Mouse (Mus musculus): ENCODE results near the gene Zmiz1. TPM values are rescaled to one million over a fixed set of nuclear protein-coding genes. Genes with fewer than 3 reads are reported as not detected.
A peak's percentile ranks its signal among the peaks of the same experiment; 100 is the strongest.

Gene Zmiz1
- polyA plus RNA-seq, 1 experiment, result 27.3 TPM

DNA sequence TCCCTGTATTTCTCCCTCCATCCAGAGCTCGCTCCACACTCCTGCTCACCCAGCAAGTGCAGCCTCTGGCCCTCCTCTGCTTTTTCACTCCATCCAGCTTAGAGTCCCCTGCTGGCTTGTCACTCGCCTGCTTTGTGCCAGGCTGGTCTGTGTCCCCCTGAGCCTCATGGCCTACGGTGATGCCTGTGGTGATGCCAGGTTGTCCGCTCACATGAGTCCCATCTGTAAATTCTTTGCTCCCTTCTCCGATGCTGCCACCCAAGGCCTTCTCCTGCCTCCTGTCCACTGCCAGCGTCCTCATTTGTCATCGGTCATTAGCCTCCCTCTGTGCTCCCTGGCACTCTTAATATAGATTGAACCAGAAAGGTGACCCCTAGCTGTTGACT lies 205.3 kb downstream of the Zmiz1 start:
- Histone ChIP-seq H3K79me2 (ENCODE audit: control insufficient read depth, insufficient read depth) (no peaks in the 10 kb centered on the region), H3K36me3 (ENCODE audit: control insufficient read depth, insufficient read depth) (peaks cover 46% of the 10 kb centered on the region), H3K4me3 (ENCODE audit: insufficient read depth, poor library complexity, severe bottlenecking) (no peak overlapping the region), H3ac (ENCODE audit: control insufficient read depth, insufficient read length, low read depth) (no peak overlapping the region), H3K79me3 (ENCODE audit: low read depth) (no peaks in the 10 kb centered on the region), H3K27me3 (ENCODE audit: control insufficient read depth, insufficient read depth, insufficient read length) (no peaks in the 10 kb centered on the region)
- TF ChIP-seq MYOG (IDR thresholded peaks at IDR 0.05; ENCODE audit: control insufficient read depth, extremely low read depth, insufficient read length), result no peak
- TF ChIP-seq CEBPB (IDR thresholded peaks at IDR 0.05; ENCODE audit: low read depth), result no peak
- TF ChIP-seq MYOD1 (IDR thresholded peaks at IDR 0.05; ENCODE audit: control insufficient read depth, insufficient read length, low read depth), result no peak

DNA sequence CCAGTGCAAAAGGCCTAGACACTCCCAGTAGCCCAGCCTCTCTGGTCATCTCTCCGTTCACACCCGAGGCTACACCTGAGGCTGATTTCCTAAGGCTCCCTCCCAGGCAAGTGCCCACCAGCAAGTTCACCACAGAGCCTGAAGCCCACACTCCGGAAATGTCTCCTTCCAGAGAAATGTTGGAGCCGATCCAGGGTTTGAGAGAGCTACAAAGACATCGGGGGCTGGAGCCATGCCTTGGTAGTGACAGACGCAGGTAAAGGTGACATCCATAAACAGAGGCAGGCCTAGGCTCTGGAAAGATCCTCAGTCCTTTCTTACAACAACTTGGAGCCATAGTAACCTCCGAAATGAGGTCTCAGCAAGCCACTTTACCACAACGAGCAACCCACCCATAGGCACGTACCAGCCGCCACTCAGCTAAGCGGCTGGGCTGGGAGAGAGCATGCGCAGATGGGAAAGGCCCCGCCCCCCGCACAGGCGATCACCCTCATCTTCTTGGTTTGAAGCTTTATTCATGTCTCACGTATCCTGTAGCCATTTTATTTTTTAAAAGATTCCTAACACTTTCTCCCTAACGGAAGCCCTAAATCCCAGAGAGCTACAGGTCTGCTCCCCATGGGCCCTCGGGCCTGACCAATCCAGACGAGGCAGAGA lies 206.5 kb downstream of the Zmiz1 start:
- H3K79me2 ChIP-seq (ENCODE audit: control insufficient read depth, insufficient read depth), result no peaks in the 10 kb centered on the region
- no peaks in the 10 kb centered on the region for H3K27me3 ChIP-seq (ENCODE audit: control insufficient read depth, insufficient read depth, insufficient read length)
- no peaks in the 10 kb centered on the region for H3K79me3 ChIP-seq (ENCODE audit: low read depth)
- H3K36me3 ChIP-seq (ENCODE audit: control insufficient read depth, insufficient read depth), result peaks cover 37% of the 10 kb centered on the region
- H3K4me3 ChIP-seq (ENCODE audit: insufficient read depth, poor library complexity, severe bottlenecking), result no peak overlapping the region
- TF ChIP-seq FOSL1 (IDR thresholded peaks at IDR 0.05; ENCODE audit: insufficient read depth, low read length, poor library complexity, severe bottlenecking) (no peak), MYOG (IDR thresholded peaks at IDR 0.05; ENCODE audit: control insufficient read depth, extremely low read depth, insufficient read length) (no peak), CTCF (IDR thresholded peaks at IDR 0.05; ENCODE audit: control insufficient read depth, insufficient read depth, insufficient read length) (no peak), CEBPB (IDR thresholded peaks at IDR 0.05; ENCODE audit: low read depth) (no peak), USF1 (IDR thresholded peaks at IDR 0.05; ENCODE audit: low read depth) (no peak), MAX (IDR thresholded peaks at IDR 0.05) (no peak), MYOD1 (IDR thresholded peaks at IDR 0.05; ENCODE audit: control insufficient read depth, insufficient read length, low read depth) (no peak)
- H3ac ChIP-seq (ENCODE audit: control insufficient read depth, insufficient read length, low read depth), result no peak overlapping the region

DNA sequence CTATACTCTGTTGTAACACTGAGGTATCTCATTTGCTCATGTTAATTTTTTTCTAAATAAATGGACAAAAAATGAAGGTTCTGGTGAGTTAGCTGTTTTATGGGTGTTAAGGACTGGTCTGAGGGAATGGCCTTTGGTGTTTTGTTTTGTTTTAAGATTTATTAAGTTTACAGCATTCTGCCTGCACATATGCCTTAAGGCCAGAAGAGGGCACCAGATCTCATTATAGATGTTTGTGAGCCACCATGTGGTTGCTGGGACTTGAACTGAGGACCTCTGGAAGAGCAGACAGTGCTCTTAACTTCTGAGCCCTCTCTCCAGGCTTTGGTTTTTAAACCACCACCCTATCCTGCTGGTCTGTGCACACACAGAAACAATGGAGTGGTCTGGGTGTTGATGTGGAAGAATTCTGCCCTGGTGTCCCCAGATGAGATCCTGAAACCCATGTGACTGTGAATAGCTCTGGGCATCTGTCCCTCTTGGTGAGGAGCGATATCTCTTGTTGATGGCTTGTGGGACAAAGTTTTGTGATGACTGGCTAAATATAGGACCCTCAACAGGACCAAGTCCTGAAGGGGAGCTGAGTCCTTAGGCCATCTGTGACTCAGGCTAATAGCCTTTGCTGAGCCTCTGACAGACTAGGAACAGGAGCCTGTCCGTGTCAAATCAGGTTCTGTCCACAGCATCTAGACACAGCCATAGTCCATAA lies 207.8 kb downstream of the Zmiz1 start:
- Histone ChIP-seq H3K27me3 (ENCODE audit: control insufficient read depth, insufficient read depth, insufficient read length) (no peaks in the 10 kb centered on the region), H3ac (ENCODE audit: control insufficient read depth, insufficient read length, low read depth) (no peak overlapping the region), H3K36me3 (ENCODE audit: control insufficient read depth, insufficient read depth) (peaks cover 29% of the 10 kb centered on the region), H3K4me3 (ENCODE audit: insufficient read depth, poor library complexity, severe bottlenecking) (no peak overlapping the region), H3K79me2 (ENCODE audit: control insufficient read depth, insufficient read depth) (no peaks in the 10 kb centered on the region), H3K79me3 (ENCODE audit: low read depth) (no peaks in the 10 kb centered on the region)
- no peak for TF ChIP-seq MYOG (IDR thresholded peaks at IDR 0.05; ENCODE audit: control insufficient read depth, extremely low read depth, insufficient read length)
- no peak for TF ChIP-seq CEBPB (IDR thresholded peaks at IDR 0.05; ENCODE audit: low read depth)
- no peak for TF ChIP-seq USF1 (IDR thresholded peaks at IDR 0.05; ENCODE audit: low read depth)
- no peak for TF ChIP-seq CTCF (IDR thresholded peaks at IDR 0.05; ENCODE audit: control insufficient read depth, insufficient read depth, insufficient read length)
- TF ChIP-seq MYOD1 (IDR thresholded peaks at IDR 0.05; ENCODE audit: control insufficient read depth, insufficient read length, low read depth), result no peak

DNA sequence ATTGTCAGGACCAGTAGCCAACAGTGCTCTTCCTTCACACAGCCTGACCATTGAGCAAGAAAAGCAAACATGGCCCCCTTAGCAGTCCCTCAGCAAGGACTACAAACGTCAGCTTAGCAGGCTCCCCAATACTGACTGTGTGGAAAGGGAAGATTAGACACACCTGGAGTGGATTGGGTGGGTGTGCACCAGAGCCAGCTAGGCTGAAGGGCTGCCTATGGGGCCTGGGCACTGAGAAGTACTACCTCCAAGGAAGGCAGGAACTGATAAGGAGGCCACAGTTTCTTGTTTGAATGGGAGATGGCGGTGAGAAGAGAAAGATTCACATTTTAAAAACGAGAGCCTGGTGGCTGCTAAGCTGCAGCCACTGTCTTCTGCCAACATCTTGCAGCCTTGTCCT lies 208.6 kb downstream of the Zmiz1 start:
- Histone ChIP-seq H3K79me3 (ENCODE audit: low read depth) (no peaks in the 10 kb centered on the region), H3K79me2 (ENCODE audit: control insufficient read depth, insufficient read depth) (no peaks in the 10 kb centered on the region), H3K4me3 (ENCODE audit: insufficient read depth, poor library complexity, severe bottlenecking) (no peak overlapping the region), H3K27me3 (ENCODE audit: control insufficient read depth, insufficient read depth, insufficient read length) (no peaks in the 10 kb centered on the region), H3ac (ENCODE audit: control insufficient read depth, insufficient read length, low read depth) (no peak overlapping the region), H3K36me3 (ENCODE audit: control insufficient read depth, insufficient read depth) (peaks cover 22% of the 10 kb centered on the region)
- TF ChIP-seq MYOD1 (IDR thresholded peaks at IDR 0.05; ENCODE audit: control insufficient read depth, insufficient read length, low read depth), result no peak
- TF ChIP-seq MYOG (IDR thresholded peaks at IDR 0.05; ENCODE audit: control insufficient read depth, extremely low read depth, insufficient read length), result no peak
- no peak for TF ChIP-seq MAX (IDR thresholded peaks at IDR 0.05)
- TF ChIP-seq USF1 (IDR thresholded peaks at IDR 0.05; ENCODE audit: low read depth), result no peak
- no peak for TF ChIP-seq CEBPB (IDR thresholded peaks at IDR 0.05; ENCODE audit: low read depth)
- no peak for TF ChIP-seq CTCF (IDR thresholded peaks at IDR 0.05; ENCODE audit: control insufficient read depth, insufficient read depth, insufficient read length)
- no peak for TF ChIP-seq FOSL1 (IDR thresholded peaks at IDR 0.05; ENCODE audit: insufficient read depth, low read length, poor library complexity, severe bottlenecking)

DNA sequence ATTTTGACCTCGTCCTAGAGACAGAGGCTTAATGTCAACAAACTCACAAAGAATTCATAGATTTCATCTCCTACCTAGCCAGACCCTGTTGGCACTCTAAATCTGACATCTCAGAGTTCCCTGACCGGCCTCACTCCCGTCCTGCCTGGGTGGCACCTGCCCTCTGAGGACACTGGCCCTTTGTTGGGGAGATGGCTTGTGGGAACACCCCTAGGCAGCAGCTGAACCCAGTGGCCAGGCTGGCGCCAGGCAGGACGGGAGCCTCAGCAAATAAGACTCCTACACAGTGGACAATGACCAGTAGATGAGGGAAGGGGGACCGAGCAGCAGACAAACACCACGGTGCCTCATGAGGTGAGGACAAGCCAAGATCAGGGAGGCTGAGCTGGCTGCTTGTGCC lies 220.6 kb downstream of the Zmiz1 start:
- TF ChIP-seq MYOG (IDR thresholded peaks at IDR 0.05; ENCODE audit: control insufficient read depth, extremely low read depth, insufficient read length) (no peak), FOSL1 (IDR thresholded peaks at IDR 0.05; ENCODE audit: insufficient read depth, low read length, poor library complexity, severe bottlenecking) (no peak)
- no peak overlapping the region for H3K4me3 ChIP-seq (ENCODE audit: insufficient read depth, poor library complexity, severe bottlenecking)
- no peaks in the 10 kb centered on the region for H3K79me3 ChIP-seq (ENCODE audit: low read depth)
- H3K79me2 ChIP-seq (ENCODE audit: control insufficient read depth, insufficient read depth), result no peaks in the 10 kb centered on the region
- no peaks in the 10 kb centered on the region for H3K27me3 ChIP-seq (ENCODE audit: control insufficient read depth, insufficient read depth, insufficient read length)
- H3K36me3 ChIP-seq (ENCODE audit: control insufficient read depth, insufficient read depth), result no peaks in the 10 kb centered on the region
- H3ac ChIP-seq (ENCODE audit: control insufficient read depth, insufficient read length, low read depth), result no peak overlapping the region

DNA sequence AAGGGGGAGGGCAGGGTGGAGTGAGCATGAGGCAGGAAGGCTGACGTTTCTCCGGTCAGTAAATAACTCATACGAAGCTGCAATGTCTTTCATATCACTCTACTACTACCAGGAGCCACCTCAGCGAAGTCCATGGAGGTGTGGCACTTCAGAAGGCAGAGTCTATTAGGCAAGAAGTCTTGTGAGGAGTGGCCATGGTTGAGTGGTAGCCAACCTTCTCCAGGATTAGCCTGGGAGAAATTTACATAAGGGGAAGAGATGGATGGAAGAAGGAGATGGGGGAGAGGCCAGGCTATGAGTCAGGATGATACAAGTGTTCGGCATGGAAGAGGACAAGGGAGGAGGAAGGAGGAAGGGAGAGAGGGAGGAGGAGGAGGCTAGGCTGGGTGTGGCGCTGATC lies 223.0 kb downstream of the Zmiz1 start:
- no peaks in the 10 kb centered on the region for H3K79me2 ChIP-seq (ENCODE audit: control insufficient read depth, insufficient read depth)
- H3K79me3 ChIP-seq (ENCODE audit: low read depth), result no peaks in the 10 kb centered on the region
- TF ChIP-seq MAX (IDR thresholded peaks at IDR 0.05) (no peak), MYOG (IDR thresholded peaks at IDR 0.05; ENCODE audit: control insufficient read depth, extremely low read depth, insufficient read length) (no peak), USF1 (IDR thresholded peaks at IDR 0.05; ENCODE audit: low read depth) (no peak), FOSL1 (IDR thresholded peaks at IDR 0.05; ENCODE audit: insufficient read depth, low read length, poor library complexity, severe bottlenecking) (no peak), CEBPB (IDR thresholded peaks at IDR 0.05; ENCODE audit: low read depth) (peak; percentile 70)
- no peak overlapping the region for H3ac ChIP-seq (ENCODE audit: control insufficient read depth, insufficient read length, low read depth)
- no peaks in the 10 kb centered on the region for H3K36me3 ChIP-seq (ENCODE audit: control insufficient read depth, insufficient read depth)
- no peak overlapping the region for H3K4me3 ChIP-seq (ENCODE audit: insufficient read depth, poor library complexity, severe bottlenecking)
- H3K27me3 ChIP-seq (ENCODE audit: control insufficient read depth, insufficient read depth, insufficient read length), result no peaks in the 10 kb centered on the region

Measured in C2C12 (cell line).